Mouse (Mus musculus): ENCODE measurements around the gene Map4k5.

The Map4k5 gene

DNA sequence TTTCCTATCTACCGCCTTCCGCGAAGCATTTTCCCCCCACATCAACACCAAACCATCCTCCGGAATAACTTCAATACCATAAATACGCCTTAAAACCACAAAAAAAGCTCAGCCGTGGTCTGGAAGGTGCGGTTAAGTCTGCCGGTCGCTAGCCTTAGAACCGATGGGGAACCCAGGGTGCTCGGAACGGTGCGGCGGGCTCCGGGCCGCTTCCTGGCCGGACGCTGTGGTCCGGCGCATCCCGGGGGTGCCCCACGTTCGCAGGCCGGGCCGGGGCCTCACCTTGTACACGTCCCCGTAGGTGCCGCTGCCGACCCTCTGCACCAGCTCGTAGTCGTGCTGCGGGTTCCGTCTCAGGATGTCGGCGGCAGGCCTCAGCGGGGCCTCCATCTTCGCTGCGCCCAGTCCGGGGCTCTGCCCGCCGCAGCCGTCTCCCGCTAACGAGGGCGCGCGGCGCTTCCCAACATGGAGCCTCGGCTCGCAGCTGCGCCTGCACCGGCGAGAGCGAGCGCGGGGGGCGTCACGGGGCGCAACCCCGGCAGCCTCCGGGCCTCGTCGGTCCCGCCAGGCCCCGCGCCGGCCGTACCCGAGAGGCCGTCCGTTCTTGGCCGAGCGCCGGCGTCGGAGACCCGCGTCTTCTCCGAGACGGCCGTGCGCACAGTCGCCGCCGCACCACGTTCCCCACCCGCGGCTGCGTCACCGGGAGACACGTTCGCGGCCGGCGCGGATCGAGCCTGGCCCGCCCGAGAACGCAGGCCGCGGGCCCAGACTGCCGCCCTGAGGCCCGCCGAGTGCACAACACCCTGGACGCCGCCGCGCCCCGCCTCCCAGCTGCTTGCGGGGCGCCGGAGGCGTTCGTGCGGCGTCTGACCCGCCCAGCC lies at the start of gene Map4k5, which contains the start of gene Atl1:
Gene Map4k5 (minus strand): TSS at position 830 of the 881 bp plus-strand sequence.
Gene Atl1 (plus strand): TSS at position 244 of the 881 bp plus-strand sequence.
- DNase-seq: peak; percentile 83

DNA sequence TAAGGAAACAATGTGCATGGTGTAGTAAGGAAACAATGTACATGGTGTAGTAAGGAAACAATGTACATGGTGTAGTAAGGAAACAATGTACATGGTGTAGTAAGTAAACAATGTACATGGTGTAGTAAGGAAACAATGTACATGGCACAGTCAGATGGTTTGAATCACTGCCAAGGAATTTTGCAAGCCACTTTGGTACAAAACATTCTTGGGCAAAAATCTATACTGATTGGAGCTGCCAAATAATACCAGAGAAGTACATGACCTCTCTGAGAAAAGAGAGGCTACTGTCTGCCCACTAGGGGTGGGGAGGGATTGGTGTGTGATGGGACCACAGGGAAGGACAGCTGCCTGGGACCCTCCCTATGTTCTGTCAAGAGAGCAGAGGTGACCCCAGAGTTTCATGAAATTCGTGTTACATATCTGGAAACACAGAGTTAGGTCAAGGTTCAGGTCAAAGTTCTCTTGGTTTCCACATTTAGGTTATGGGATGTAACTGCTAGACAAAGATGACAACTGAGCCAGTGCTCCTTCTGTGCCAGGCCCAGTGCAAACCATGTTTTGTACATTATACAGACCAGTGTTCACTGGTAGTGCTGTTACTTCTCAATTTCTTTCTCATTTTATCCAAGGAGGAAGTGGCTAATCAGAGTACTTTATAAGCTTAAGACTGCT lies 48.8 kb upstream of the Map4k5 start:
- DNase-seq: no peak

DNA sequence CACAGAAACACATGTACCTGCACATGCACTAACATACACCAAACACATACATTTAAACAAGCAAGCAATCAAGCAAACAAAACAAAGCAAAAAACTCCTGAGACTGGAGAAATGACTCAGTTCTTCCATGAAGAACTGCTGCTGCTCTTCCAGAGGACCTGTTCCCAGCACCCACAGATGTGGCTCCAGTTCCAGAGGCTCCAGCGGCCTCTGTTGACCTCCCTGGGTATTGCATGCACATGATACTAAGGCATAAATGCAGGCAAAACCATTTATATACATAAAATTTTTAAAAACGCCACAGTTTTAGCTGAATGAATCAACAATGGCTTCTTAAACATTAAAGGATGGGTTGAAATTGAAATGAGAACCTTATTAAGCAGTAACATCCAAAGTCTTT lies 46.3 kb upstream of the Map4k5 start:
- DNase-seq: no peak

DNA sequence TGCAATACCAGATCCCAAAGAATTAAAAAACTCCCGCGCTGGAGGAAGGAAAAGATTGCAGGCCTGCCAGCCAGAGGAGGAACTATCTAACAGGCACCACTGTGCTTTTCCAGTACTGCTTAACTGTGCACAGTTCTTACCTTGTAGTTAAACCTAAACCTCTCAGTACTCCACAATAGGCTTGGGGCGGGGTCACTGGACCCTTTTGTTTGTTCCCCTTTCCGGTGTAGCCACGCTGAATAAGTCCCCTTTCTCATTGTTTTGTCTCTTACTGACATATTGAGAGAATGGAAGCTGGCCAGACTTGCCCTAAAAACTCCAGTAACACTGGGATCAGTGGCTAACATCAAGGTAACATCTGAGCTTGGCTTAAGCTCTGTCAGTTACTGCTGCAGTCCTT lies 44.7 kb upstream of the Map4k5 start:
- DNase-seq: no peak

DNA sequence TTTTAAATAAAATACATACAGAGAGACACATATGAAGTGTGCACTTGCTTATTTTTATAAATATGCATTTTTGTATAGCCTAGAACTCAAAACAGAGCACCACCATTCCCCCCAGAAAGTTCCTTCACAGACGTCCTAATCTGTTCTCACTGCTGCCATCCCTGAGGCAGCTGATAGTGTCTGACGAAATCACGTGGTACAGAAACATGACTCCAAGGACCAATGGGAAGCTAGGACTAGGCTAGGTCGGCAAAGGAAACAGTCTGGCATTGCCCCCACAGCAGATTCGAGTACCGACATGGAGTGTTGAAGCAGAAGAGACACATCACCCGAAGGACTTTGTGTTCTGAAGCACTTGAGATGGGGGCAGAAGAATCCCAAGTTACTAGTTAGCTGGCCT lies 33.7 kb upstream of the Map4k5 start:
- DNase-seq: no peak

DNA sequence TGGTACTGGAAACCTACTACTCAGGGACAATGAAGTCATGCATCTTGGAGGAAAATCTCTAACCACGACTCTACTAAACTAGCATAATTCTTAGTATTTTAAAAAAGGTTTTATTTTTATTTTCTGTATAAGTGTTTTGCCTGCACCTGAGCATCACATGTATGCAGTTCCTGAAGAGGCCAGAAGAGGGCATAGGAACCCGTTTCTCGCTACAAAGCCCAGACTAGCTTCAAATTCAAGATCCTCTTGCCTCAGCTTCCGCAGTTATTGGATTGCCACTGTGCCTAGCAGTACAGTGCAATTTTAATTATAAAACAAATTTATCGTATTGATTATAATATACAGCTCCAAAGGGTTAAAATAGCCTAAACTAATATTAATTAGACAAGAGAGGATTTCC lies 31.0 kb upstream of the Map4k5 start:
- DNase-seq: no peak

DNA sequence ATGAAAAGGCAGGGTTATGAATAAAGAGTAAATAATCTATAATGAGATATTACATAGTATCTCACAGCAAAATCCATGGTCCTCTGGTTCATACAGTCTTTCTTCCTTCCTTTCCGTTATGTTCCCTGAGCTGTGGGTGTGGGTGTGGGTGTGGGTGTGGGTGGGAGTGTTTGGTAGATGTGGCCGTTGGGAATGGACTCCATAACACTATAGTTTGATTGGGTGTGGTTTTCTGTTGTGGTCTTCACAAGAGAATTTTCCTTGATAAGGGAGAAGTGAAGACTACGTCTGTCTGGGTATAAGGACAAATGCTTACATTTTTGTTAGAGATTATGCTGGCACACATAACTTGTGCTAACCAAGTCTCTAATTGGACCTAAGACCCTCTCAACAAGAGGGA lies 30.6 kb upstream of the Map4k5 start:
- DNase-seq: no peak

DNA sequence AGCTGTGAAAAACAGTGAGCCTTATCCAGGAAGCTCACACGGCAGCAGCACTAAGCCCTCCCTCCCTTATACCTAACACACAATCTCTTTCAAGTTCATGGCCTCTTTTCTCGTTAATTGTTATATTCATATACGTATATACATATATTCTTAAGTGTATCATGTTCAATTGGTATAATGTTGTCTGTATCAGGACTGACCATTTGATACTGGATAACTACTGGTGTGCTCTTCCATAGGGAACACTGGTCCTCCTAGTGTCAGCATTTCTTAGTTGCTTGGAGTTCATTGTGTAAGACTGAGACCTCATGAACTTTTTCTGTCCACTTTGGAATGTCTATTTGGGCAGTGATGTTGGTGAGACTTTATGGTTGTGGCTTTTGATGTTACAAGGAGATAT lies 30.1 kb upstream of the Map4k5 start:
- no peak for DNase-seq

DNA sequence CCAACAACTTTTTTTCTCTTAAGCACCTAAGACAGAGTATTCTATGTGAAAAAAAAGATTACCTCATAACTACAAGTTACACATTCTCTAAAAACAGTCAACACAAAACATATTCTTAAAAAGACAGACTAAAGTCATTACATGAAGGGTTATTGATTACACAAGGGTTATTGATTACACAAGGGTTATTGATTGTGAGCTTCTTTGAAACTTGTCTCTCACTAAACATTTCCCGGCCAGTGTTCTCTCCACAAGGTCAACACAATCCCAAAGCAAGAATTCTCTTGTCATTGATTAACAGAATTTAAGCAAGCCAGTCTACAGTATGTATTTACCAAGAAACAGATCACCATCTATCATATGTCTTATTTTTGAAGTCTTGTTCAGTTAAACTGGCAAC lies 29.1 kb upstream of the Map4k5 start:
- DNase-seq: no peak

DNA sequence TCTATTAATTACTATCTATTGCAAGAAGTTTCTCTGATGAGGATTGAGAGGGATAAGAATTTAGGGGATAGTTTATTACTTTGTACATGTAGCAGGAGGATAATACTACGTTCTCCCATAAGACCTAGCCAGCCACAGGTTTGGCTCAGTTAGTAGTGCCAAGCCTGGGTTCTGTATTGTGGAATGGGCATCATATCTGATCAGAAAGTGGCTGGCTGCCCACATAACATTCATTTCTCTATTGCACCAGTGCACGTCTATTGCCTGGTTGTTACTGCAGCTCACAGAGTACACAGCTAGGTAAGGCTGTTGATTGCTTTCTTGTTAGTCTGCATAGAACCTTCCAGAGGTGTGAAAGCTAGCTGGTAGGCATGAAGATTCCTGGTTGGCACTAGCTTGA lies 24.9 kb upstream of the Map4k5 start:
- no peak for DNase-seq

DNA sequence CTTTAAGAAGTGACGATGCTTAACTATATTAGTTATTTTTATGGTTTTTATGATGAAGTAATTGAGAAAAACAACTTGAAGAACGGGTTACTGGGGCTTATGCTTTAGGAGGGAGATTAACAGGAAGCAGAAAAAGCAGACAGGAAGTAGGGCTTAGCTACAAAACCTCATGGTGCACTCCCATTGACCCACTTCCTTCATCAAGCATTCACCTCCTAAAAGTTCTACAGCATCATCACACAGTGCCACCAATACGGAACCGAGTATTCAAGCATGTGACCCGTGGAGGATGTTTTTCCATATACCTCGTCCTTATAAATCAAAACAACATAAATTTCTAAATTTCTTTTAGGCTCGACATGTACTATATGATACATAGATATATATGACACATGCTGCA lies 19.7 kb upstream of the Map4k5 start:
- DNase-seq: no peak

DNA sequence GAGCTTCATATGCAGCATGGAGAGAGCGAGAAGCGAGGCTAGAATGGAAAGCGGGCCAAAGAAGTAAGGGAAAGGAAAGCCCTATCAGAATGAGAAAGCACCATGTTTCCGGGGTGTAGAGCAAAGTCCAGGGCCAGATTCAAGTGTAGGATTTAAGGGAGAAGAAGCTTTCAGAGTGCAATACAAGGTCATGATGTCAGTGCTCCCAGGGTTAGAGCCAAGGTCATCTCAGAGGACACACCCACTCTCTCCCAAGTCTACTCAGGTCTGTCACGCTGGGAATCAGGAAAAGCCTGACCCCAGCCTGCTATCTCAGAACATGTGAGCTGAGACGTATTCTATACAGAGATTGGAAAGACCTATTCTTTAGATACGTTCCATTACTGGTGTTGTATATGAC lies 18.9 kb upstream of the Map4k5 start:
- no peak for DNase-seq

DNA sequence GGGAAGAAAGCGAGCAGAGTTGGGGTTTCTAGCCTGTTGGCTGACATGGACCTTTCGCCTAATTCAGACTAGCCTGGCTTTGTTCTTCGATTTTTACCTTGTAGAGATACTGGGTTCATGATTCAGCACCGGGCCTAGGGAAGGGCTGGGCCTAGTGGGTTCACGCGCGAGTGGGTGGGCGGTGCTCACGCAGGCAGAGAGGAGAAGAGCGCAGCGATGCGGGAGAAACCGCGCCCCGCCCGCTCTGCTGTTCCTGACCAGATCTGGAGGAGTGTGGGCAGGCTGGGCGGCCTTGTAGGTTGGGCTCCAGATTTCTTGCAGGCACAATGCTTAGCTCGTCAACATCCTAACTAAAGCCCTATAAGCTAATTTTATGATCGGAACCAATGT lies 15.5 kb upstream of the Map4k5 start:
- no peak for DNase-seq

DNA sequence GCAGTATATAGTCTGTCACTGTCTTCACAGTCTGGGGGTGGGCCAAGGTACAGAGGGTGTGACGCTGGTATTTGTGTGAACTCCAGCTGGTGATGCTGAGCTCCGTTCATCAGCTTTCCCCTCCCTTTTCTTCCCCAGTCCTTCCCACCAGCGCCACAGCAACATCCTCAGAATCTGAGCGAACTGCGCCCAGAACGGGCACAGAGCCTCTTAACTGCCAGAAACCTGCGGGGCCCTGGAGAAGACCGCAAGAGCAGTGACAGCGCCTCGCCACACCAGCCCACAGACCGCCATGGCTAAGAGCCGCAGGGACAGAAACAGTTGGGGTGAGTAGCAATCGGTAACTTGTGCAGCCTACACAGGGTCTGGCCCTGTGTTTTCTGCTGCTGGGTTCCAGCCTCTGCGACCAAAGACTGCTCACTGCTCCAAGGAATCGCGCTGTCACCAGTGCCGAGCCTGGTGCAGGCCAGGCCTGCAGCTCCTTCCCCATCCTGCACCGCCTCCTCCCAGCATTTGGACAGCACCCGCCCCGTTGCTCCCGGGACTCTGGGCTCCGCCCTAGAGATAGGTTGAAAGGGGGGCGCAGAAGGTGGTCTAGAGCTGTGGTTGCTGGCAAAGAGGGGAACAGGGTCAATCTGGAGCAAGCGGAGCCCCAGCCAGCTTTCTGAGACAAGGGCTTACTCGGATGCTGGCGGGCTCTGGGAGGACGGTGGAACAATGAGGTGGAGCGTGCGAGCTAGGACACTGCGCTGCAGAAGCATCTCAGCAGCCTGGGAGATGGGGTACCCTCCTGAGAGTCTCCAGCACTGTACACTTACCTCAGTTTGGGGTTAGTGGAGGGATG lies 14.9 kb upstream of the Map4k5 start:
- no peak for DNase-seq

DNA sequence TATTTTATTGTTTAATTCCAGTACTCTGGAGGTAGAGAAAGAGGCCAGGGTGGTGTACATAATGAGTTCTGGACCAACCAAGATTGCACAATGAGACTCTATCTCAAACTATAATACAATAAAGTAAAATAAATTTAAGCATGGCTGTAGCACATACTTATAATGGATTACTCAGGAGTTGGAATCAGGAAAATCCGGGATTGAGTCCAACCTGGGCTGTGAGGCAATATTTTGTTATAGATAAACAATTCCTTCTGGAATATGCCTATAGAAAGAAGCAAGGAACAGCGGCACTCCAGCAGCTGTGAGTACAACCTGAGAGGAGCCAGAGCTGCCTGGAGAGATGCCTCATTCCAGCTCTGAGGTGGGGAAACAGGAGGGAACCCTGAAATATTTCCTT lies 12.0 kb upstream of the Map4k5 start:
- no peak for DNase-seq

DNA sequence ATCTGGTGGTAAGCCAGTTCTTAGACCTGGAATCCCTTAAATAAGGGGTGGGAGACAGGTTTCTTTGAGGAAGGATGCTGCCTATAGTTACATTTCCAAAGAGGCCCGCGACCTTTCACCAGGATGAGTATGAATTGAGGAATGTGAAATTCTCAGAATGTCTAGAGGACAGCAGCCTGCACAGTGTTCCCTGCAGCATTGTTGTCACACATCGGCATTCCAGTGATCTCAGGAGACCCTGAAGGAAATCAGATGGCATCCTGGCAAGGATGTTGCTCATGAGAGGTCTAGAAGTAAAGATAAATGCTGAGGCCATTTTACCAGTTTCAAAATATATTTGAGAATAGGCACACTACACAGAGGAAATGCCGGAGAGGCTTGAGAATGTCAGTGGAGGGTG lies 5.1 kb upstream of the Map4k5 start:
- no peak for DNase-seq

DNA sequence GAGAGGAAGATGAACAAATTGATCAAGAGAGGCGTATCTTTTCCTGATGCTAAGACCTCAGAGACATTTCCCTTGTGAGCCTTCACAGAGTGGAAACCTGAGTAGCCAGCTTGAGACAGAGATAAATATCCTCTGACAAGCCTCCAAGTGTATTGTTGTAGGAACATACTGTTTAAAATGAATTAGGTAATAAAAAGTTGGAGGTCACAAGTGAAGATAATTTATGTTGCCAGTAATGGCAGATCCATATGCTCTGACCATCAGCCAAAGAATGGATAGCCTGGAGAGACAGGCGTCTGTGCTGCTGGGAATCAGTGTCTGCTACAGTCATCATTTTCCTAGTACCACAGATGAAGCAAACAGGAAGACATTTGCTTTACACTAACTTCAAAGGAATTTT lies 2.0 kb upstream of the Map4k5 start:
- no peak for DNase-seq

DNA sequence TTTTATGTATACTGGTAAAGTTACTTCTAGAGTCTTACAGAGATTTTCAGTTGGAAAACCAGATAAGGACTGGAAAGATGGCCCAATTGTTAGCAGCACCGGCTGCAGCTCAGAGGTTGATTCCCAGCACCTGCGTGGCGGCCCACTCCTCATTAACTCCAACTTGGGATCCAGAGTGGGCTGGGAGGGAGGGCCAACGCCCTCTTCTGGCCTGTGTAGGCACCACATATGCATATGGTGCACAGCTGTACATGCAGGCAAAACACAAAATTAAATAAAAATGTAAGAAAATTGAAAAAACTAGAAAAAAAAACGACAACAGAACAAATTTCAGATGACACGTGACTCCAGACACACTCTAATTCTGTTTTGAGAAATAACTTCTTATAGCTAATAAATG lies 927 bp upstream of the Map4k5 start:
- DNase-seq: no peak

DNA sequence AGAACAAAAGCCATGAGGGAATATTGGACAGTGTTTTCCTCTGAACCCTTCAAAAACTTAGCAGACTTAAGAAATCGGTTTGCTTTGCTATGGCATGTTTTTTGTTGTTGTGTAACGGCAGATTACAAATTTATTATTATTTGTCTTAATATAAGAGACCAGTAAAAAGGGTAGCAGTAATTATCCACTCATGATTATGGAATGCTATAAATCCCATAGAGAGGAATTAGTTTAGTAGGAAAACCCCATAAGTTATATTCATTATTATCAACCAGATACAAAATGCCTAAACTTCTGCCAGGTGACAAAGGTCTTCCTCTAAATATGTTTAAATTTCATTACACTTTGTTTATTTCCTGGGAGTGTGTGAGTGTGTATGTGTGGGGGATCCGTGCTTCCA lies 1.3 kb downstream of the Map4k5 start:
- no peak for DNase-seq

DNA sequence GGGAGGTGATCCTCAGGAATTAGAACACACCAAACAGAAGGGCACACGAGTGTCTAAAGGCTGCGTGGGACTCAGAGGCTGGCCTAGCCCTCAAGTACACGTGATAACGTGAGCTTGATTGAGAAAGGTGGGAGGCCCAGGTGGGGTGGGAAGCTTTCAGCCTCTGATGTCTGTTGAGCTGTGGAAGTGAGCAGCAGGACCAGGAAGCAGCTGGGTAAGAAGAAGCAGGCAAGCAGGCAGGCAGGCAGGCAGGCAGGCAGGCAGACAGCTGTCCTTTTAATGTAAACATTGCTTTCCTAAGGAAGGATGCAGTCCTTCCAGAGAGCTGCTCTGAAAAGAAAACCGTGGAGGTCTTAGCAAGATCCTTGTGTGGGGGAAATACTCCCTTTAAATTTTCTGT lies 2.5 kb downstream of the Map4k5 start:
- DNase-seq: no peak

DNA sequence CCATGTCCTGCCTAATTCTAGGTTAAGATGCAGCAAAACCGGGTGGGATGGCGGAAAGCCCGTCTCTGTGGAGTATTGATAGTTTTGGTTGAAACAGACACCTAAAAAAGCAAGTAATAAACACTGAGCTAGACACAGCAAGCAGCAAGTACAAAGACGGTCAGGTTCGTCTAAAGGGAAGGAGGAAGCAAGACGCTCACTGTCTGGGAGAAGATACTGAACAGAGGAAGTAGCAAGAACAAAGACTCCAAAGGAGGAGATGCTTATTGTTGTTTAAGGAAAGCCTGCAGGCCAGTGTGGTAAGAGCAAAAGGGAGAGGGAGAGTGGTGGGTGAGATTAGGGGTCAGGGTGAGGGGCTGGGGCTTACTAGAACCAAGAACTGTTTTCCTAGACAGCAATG lies 2.9 kb downstream of the Map4k5 start:
- no peak for DNase-seq

DNA sequence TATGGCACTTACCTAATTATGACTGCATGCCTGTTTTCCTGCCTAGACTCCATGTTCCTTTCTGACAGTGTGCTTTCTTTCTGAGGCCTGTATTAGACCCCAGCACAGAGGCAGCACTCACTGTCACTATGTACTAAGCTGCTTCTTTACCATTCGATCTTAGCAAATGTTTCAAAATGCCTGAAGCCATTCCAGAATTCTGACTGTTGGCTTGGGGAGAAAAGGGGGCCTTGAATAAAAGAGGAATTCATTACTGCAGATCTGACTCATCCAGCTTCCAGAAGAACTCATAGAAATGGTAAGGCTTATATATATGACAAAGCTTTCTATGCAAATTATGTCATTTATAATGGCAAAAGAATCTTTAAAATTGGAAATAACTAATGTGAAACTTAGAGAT lies 4.7 kb downstream of the Map4k5 start:
- no peak for DNase-seq

DNA sequence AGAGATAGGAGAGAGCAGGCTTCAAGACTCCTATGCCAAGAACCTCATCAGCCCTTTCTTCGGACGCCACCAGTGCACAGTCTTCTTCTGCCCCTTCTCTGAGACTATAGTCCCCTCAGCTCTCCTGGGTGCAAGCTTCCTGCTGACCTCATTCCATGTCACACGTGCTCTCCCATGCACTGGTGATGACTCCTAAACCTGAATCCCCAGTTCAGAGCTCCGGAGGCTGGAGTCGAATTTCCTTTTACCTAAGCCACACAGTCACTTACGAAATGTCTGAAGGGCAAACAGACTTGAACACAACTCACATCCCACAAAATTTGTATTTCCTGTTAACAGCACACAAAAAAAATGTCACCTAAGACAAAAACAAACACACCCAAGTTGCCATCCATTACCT lies 5.2 kb downstream of the Map4k5 start:
- no peak for DNase-seq
